Mouse (Mus musculus): ENCODE results near the gene Spint5.

DNA sequence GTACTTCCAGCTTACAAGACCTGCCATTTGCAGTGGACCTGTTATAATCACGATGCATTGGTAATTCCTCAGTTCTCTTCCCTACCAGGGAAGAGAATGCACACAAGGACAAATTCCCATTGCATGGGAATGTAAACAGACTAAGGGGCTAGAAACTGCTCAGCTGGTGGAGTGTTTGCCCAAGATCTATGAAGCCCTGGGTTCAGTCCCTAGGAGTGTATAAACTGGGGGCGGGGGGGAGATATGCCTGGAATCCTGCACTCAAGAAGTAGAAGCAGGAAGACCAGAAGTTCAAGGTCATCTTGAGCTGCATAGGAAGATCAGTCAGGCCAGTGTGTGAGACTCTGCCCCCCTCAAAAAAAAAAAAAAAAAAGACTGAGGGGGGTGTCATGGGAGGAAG, 18.2 kb downstream of the Spint5 start:
- TF ChIP-seq SMC3 (IDR thresholded peaks at IDR 0.05; ENCODE audit: low read depth, low read length) (no peak), MYC (IDR thresholded peaks at IDR 0.05; ENCODE audit: low read depth, low read length) (no peak), CTCF (IDR thresholded peaks at IDR 0.05 in 2 of 3, conservative IDR thresholded peaks at IDR 0.05 in 1 of 3; ENCODE audit: control insufficient read depth in 1 of 3, insufficient read depth in 1 of 3, low read depth in 2 of 3, low read length in 3 of 3, poor library complexity in 1 of 3, severe bottlenecking in 1 of 3) (no peak), EP300 (IDR thresholded peaks at IDR 0.05; ENCODE audit: low read depth in 1 of 2, low read length in 2 of 2) (no peak), JUND (IDR thresholded peaks at IDR 0.05; ENCODE audit: low read depth, low read length) (no peak), POLR2A (IDR thresholded peaks at IDR 0.05; ENCODE audit: control insufficient read depth in 1 of 2, insufficient read depth in 1 of 2, low read depth in 1 of 2, low read length in 2 of 2, poor library complexity in 1 of 2) (no peak), MAX (IDR thresholded peaks at IDR 0.05; ENCODE audit: low read length) (no peak), KAT2A (conservative IDR thresholded peaks at IDR 0.05; ENCODE audit: low read depth, low read length) (no peak), CHD2 (IDR thresholded peaks at IDR 0.05; ENCODE audit: low read length) (no peak), BHLHE40 (IDR thresholded peaks at IDR 0.05; ENCODE audit: borderline replicate concordance, low read depth, low read length) (no peak)

Data from MEL (cell line).